Mouse (Mus musculus): ENCODE measurements around the gene Pfn1.

Pfn1 gene

GRCm38 (mm10) chr11:70674014-70674413 lies 19.6 kb upstream of the Pfn1 start:
- DNase-seq: no peak

- DNase-seq: no peak
Observed at GRCm38 (mm10) chr11:70671333-70672047, 17.0 kb upstream of the Pfn1 start.

- no peak for DNase-seq
Observed at GRCm38 (mm10) chr11:70670483-70670882, 16.0 kb upstream of the Pfn1 start.

- DNase-seq: peak; percentile 75
Observed at GRCm38 (mm10) chr11:70669582-70670345, 15.3 kb upstream of the Pfn1 start.

GRCm38 (mm10) chr11:70668771-70669505 lies 14.5 kb upstream of the Pfn1 start, which contains the start of gene Spag7:
TSS of gene Spag7 (minus strand) at chr11:70669416.
- peak; percentile 100 for DNase-seq

- DNase-seq: no peak
Observed at GRCm38 (mm10) chr11:70668335-70668770, 13.9 kb upstream of the Pfn1 start.

GRCm38 (mm10) chr11:70667271-70668150 lies 13.1 kb upstream of the Pfn1 start:
- DNase-seq: no peak

GRCm38 (mm10) chr11:70666687-70667086 lies 12.2 kb upstream of the Pfn1 start:
- DNase-seq: no peak

GRCm38 (mm10) chr11:70664741-70665140 lies 10.3 kb upstream of the Pfn1 start:
- no peak for DNase-seq

GRCm38 (mm10) chr11:70663957-70664356 lies 9.5 kb upstream of the Pfn1 start:
- no peak for DNase-seq

GRCm38 (mm10) chr11:70663101-70663500 lies 8.7 kb upstream of the Pfn1 start:
- no peak for DNase-seq

- DNase-seq: no peak
Observed at GRCm38 (mm10) chr11:70660571-70660970, 6.1 kb upstream of the Pfn1 start.

- DNase-seq: no peak
Observed at GRCm38 (mm10) chr11:70658942-70659341, 4.5 kb upstream of the Pfn1 start.

- no peak for DNase-seq
Observed at GRCm38 (mm10) chr11:70658521-70658920, 4.1 kb upstream of the Pfn1 start.

GRCm38 (mm10) chr11:70657991-70658390 lies 3.5 kb upstream of the Pfn1 start:
- DNase-seq: no peak

GRCm38 (mm10) chr11:70657573-70657972 lies 3.1 kb upstream of the Pfn1 start:
- no peak for DNase-seq

GRCm38 (mm10) chr11:70656964-70657363 lies 2.5 kb upstream of the Pfn1 start, which contains the start of gene Eno3:
TSS of gene Eno3 (plus strand) at chr11:70657202.
- DNase-seq: no peak

- no peak for DNase-seq
Observed at GRCm38 (mm10) chr11:70656456-70656927, 2.0 kb upstream of the Pfn1 start.

- peak; percentile 61 for DNase-seq
Observed at GRCm38 (mm10) chr11:70655571-70656455, 1.4 kb upstream of the Pfn1 start.

GRCm38 (mm10) chr11:70654923-70655570 lies 603 bp upstream of the Pfn1 start:
- DNase-seq: peak; percentile 73

All from kidney, adult 11 months (tissue).